Mouse (Mus musculus): Measurements from ENCODE around the gene Sdad1. TPM values are rescaled to one million over a fixed set of nuclear protein-coding genes. Genes with fewer than 3 reads are reported as not detected.

The Sdad1 gene
- total and polyA plus RNA-seq, 3 experiments, result 43.6 to 72.9 (median 63.7) TPM

- dilution Hi-C loops (cut with MboI; ENCODE audit: extremely low pct_ligation_motif_present, extremely low pct_unique_long_range_greater_than_20kb, low sequenced_read_pairs), result no loop called here
- no peak overlapping the region for H3K27ac ChIP-seq (ENCODE audit: insufficient read depth, low read depth)
- DNase-seq (ENCODE audit: extremely low read depth), result no peak
- H3K9me3 ChIP-seq (replicated peaks; ENCODE audit: low read length), result no peaks in the 10 kb centered on the region
- no peaks in the 10 kb centered on the region for H3K79me2 ChIP-seq (replicated peaks; ENCODE audit: control insufficient read depth, extremely low read depth, insufficient read depth, poor library complexity, severe bottlenecking)
- H3K9ac ChIP-seq (ENCODE audit: insufficient read depth, low read depth), result no peak overlapping the region
- TF ChIP-seq SMC3 (IDR thresholded peaks at IDR 0.05; ENCODE audit: low read depth, low read length), result no peak
- TF ChIP-seq ETS1 (conservative IDR thresholded peaks at IDR 0.05; ENCODE audit: low read depth, low read length), result no peak
- TF ChIP-seq CHD2 (IDR thresholded peaks at IDR 0.05; ENCODE audit: low read length), result no peak
- no peak for TF ChIP-seq MAFK (IDR thresholded peaks at IDR 0.05; ENCODE audit: insufficient replicate concordance, low read length)
- TF ChIP-seq ZC3H11A (IDR thresholded peaks at IDR 0.05; ENCODE audit: low read depth, low read length), result no peak
- no peak for TF ChIP-seq UBTF (IDR thresholded peaks at IDR 0.05; ENCODE audit: low read depth, low read length)
- TF ChIP-seq MYC (IDR thresholded peaks at IDR 0.05; ENCODE audit: low read depth, low read length), result no peak
- no peak for TF ChIP-seq IRF4 (IDR thresholded peaks at IDR 0.05; ENCODE audit: low read depth, low read length)
- TF ChIP-seq EP300 (IDR thresholded peaks at IDR 0.05; ENCODE audit: low read length), result no peak
- TF ChIP-seq TCF12 (IDR thresholded peaks at IDR 0.05; ENCODE audit: low read depth, low read length), result no peak
- no peak for TF ChIP-seq ELF1 (IDR thresholded peaks at IDR 0.05; ENCODE audit: low read depth, low read length)
- TF ChIP-seq JUND (conservative IDR thresholded peaks at IDR 0.05; ENCODE audit: low read depth, low read length), result no peak
- TF ChIP-seq SIN3A (IDR thresholded peaks at IDR 0.05; ENCODE audit: low read length), result no peak
- no peak for TF ChIP-seq E2F4 (IDR thresholded peaks at IDR 0.05; ENCODE audit: insufficient replicate concordance, low read depth, low read length)
- no peak for TF ChIP-seq KAT2A (IDR thresholded peaks at IDR 0.05; ENCODE audit: insufficient replicate concordance, low read length)
- no peak for TF ChIP-seq ZNF384 (IDR thresholded peaks at IDR 0.05; ENCODE audit: low read depth, low read length)
- no peak for TF ChIP-seq MXI1 (IDR thresholded peaks at IDR 0.05; ENCODE audit: low read depth, low read length)
- in situ Hi-C loops (cut with MboI; ENCODE audit: low pct_ligation_motif_present, low pct_unique_long_range_greater_than_20kb, low sequenced_read_pairs), result no loop called here
- peaks cover 85 to 96% of the 10 kb centered on the region in 2 experiments for H3K36me3 ChIP-seq (replicated peaks in 1 of 2; ENCODE audit: control insufficient read depth in 1 of 2, insufficient read depth in 1 of 2, low read length in 1 of 2)
- no peak overlapping the region for H3K4me2 ChIP-seq (ENCODE audit: insufficient read depth, low read depth, poor library complexity, severe bottlenecking)
- no peaks in the 10 kb centered on the region for H3K27me3 ChIP-seq (replicated peaks)
- H3K4me3 ChIP-seq (replicated peaks in 1 of 3; ENCODE audit: low read depth in 2 of 3, low read length in 2 of 3, poor library complexity in 1 of 3), result no peak overlapping the region
- no peaks in the 10 kb centered on the region for H3K4me1 ChIP-seq (ENCODE audit: control insufficient read depth in 1 of 2, insufficient read depth in 2 of 2)
Observed at GRCm38 (mm10) chr5:92291652-92292414, 18.4 kb downstream of the Sdad1 start.

DNA sequence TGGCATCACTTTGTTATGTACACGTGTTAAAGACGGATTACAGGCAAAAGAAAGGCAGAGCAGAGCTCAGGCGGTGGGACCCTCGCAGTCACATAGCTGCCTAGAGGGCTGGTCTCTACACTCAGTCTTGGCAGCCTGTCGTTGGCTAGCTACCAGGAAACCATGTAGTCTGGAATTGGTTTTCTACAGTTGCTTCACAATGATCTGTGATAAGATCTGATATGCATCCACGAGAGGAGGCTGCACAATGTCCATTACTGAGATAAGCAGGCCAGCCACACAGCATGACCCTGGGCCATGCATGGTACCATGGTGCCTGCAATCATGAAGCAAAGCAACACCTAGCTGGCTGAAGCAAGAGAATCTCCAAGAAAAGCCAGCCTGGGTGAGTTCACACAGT is 22.4 kb downstream of the Sdad1 start:
- Histone ChIP-seq H3K4me1 (ENCODE audit: control insufficient read depth in 1 of 2, insufficient read depth in 2 of 2) (no peaks in the 10 kb centered on the region), H3K4me2 (ENCODE audit: insufficient read depth, low read depth, poor library complexity, severe bottlenecking) (no peak overlapping the region), H3K9me3 (replicated peaks; ENCODE audit: low read length) (no peaks in the 10 kb centered on the region), H3K36me3 (replicated peaks in 1 of 2; ENCODE audit: control insufficient read depth in 1 of 2, insufficient read depth in 1 of 2, low read length in 1 of 2) (peaks cover 68 to 94% of the 10 kb centered on the region in 2 experiments), H3K9ac (ENCODE audit: insufficient read depth, low read depth) (no peak overlapping the region), H3K27ac (ENCODE audit: insufficient read depth, low read depth) (no peak overlapping the region), H3K4me3 (replicated peaks in 1 of 3; ENCODE audit: low read depth in 2 of 3, low read length in 2 of 3, poor library complexity in 1 of 3) (no peak overlapping the region), H3K27me3 (replicated peaks) (no peaks in the 10 kb centered on the region), H3K79me2 (replicated peaks; ENCODE audit: control insufficient read depth, extremely low read depth, insufficient read depth, poor library complexity, severe bottlenecking) (no peaks in the 10 kb centered on the region)
- dilution Hi-C loops (cut with MboI; ENCODE audit: extremely low pct_ligation_motif_present, extremely low pct_unique_long_range_greater_than_20kb, low sequenced_read_pairs), result no loop called here
- in situ Hi-C loops (cut with MboI; ENCODE audit: low pct_ligation_motif_present, low pct_unique_long_range_greater_than_20kb, low sequenced_read_pairs), result no loop called here
- TF ChIP-seq EP300 (IDR thresholded peaks at IDR 0.05; ENCODE audit: low read length) (no peak), NELFE (IDR thresholded peaks at IDR 0.05; ENCODE audit: low read depth, low read length) (no peak), MYC (IDR thresholded peaks at IDR 0.05; ENCODE audit: low read depth, low read length) (no peak), JUND (conservative IDR thresholded peaks at IDR 0.05; ENCODE audit: low read depth, low read length) (no peak), GABPA (IDR thresholded peaks at IDR 0.05; ENCODE audit: insufficient replicate concordance, low read depth, low read length) (no peak), POLR2A (IDR thresholded peaks at IDR 0.05; ENCODE audit: low read depth, low read length) (no peak), MAFK (IDR thresholded peaks at IDR 0.05; ENCODE audit: insufficient replicate concordance, low read length) (no peak), MXI1 (IDR thresholded peaks at IDR 0.05; ENCODE audit: low read depth, low read length) (no peak), MAZ (IDR thresholded peaks at IDR 0.05; ENCODE audit: low read depth, low read length) (no peak), MEF2A (IDR thresholded peaks at IDR 0.05; ENCODE audit: borderline replicate concordance, low read depth, low read length) (no peak), ZNF384 (IDR thresholded peaks at IDR 0.05; ENCODE audit: low read depth, low read length) (no peak), USF2 (conservative IDR thresholded peaks at IDR 0.05; ENCODE audit: low read depth, low read length) (no peak), MAX (IDR thresholded peaks at IDR 0.05; ENCODE audit: low read length) (no peak), ZMIZ1 (IDR thresholded peaks at IDR 0.05; ENCODE audit: low read depth, low read length) (no peak), CHD1 (IDR thresholded peaks at IDR 0.05; ENCODE audit: low read depth, low read length) (no peak), USF1 (IDR thresholded peaks at IDR 0.05; ENCODE audit: low read depth, low read length) (no peak), TBP (conservative IDR thresholded peaks at IDR 0.05; ENCODE audit: low read depth, low read length) (no peak), E2F4 (IDR thresholded peaks at IDR 0.05; ENCODE audit: insufficient replicate concordance, low read depth, low read length) (no peak), CHD2 (IDR thresholded peaks at IDR 0.05; ENCODE audit: low read length) (no peak)
- no peak for DNase-seq (ENCODE audit: extremely low read depth)

Data from CH12.LX (cell line).